Mouse (Mus musculus) liver, embryonic 13.5 days (tissue): ENCODE results near the gene Reln. TPM values are rescaled to one million over a fixed set of nuclear protein-coding genes. Genes with fewer than 3 reads are reported as not detected.

ENCODE experiments used
- ATAC-seq: fragments of 200-750 bp; cut with Nextera tagmentation; 2 replicates; pipeline ENCODE4 v1.8.0; 2017; ENCODE audit warnings: low read depth, mild to moderate bottlenecking, moderate number of reproducible peaks, moderate library complexity
- DNase-seq: peaks from one replicate; pipeline ENCODE4 v3.0.0; 2022
- H3K27ac ChIP-seq: fragments of 300-500 bp; sonication (generic); 2 replicates; pipeline ENCODE4 v1.5.1; 2015; ENCODE audit warnings: moderate library complexity, mild to moderate bottlenecking, inconsistent platforms
- H3K27me3 ChIP-seq: fragments of 300-500 bp; sonication (generic); 2 replicates; pipeline ENCODE4 v1.6.1; 2015; ENCODE audit warnings: mild to moderate bottlenecking, inconsistent platforms
- H3K36me3 ChIP-seq: fragments of 300-500 bp; sonication (generic); 2 replicates; pipeline ENCODE4 v1.6.1; 2015; ENCODE audit warnings: mild to moderate bottlenecking, inconsistent platforms
- H3K4me1 ChIP-seq: fragments of 300-500 bp; sonication (generic); replicated peaks from 2 replicates; pipeline ENCODE4 v1.6.1; 2015; ENCODE audit warnings: inconsistent platforms
- H3K4me2 ChIP-seq: fragments of 300-500 bp; sonication (generic); 2 replicates; pipeline ENCODE4 v1.6.1; 2015; ENCODE audit warnings: inconsistent platforms, mild to moderate bottlenecking, moderate library complexity
- H3K4me3 ChIP-seq: fragments of 300-500 bp; sonication (generic); replicated peaks from 2 replicates; pipeline ENCODE4 v1.5.1; 2015; ENCODE audit warnings: mild to moderate bottlenecking, inconsistent platforms
- H3K9ac ChIP-seq: fragments of 300-500 bp; sonication (generic); 2 replicates; pipeline ENCODE4 v1.6.1; 2015; ENCODE audit warnings: mild to moderate bottlenecking, inconsistent platforms
- H3K9me3 ChIP-seq: fragments of 300-500 bp; sonication (generic); replicated peaks from 2 replicates; pipeline ENCODE4 v1.6.1; 2016; ENCODE audit warnings: inconsistent platforms
- WGBS: fragments of 180-500 bp; shearing (Covaris S2); methylation state at CpG from one replicate; pipeline ENCODE4 v1.1.7; 2015; ENCODE audit not compliant: insufficient replicate concordance; 5-methylcytosine and 5-hydroxymethylcytosine counted together
- polyA plus RNA-seq: library from polyadenylated mRNA; unstranded; fragments of >200 nt; fragmentation: Nextera tagmentation; extraction: Ambion mirVana; gene quantifications from 2 replicates; pipeline ENCODE4 v1.2.1, GENCODE M21; 2015

Reln gene
- polyA plus RNA-seq, 1 experiment from 2014 or later: 22.5 TPM

GRCm38 (mm10) chr5:22116922-22117321 is 227.6 kb downstream of the Reln start:
- Histone ChIP-seq H3K27ac (no peak overlapping the region), H3K4me1 (no peaks in the 10 kb centered on the region), H3K27me3 (no peaks in the 10 kb centered on the region), H3K4me3 (no peak overlapping the region), H3K9ac (no peak overlapping the region), H3K4me2 (no peak overlapping the region), H3K36me3 (no peaks in the 10 kb centered on the region), H3K9me3 (no peaks in the 10 kb centered on the region)
- DNase-seq (no peak), ATAC-seq (no peak)
- 75% methylated on average over 9 of the region's 9 CpGs for WGBS

GRCm38 (mm10) chr5:22106811-22107485 is 237.6 kb downstream of the Reln start:
- ATAC-seq (no peak), DNase-seq (no peak)
- H3K27me3 ChIP-seq: no peaks in the 10 kb centered on the region
- H3K4me2 ChIP-seq: no peak overlapping the region
- H3K27ac ChIP-seq: no peak overlapping the region
- 69% methylated on average over 9 of the region's 9 CpGs for WGBS
- no peaks in the 10 kb centered on the region for H3K9me3 ChIP-seq
- no peak overlapping the region for H3K9ac ChIP-seq
- peaks cover 5% of the 10 kb centered on the region; the same call in 1 of the 2 replicates for H3K36me3 ChIP-seq
- no peaks in the 10 kb centered on the region for H3K4me1 ChIP-seq
- H3K4me3 ChIP-seq: no peak overlapping the region

GRCm38 (mm10) chr5:22094984-22095383 is 249.5 kb downstream of the Reln start:
- WGBS: 87% methylated on average over 5 of the region's 5 CpGs

GRCm38 (mm10) chr5:22094043-22094442 is 250.5 kb downstream of the Reln start:
- Histone ChIP-seq H3K9ac (no peak overlapping the region), H3K4me2 (no peak overlapping the region), H3K36me3 (no peaks in the 10 kb centered on the region; the same call in 1 of the 2 replicates), H3K4me3 (no peak overlapping the region), H3K27ac (no peak overlapping the region), H3K27me3 (no peaks in the 10 kb centered on the region), H3K4me1 (no peaks in the 10 kb centered on the region), H3K9me3 (no peaks in the 10 kb centered on the region)
- ATAC-seq (no peak), DNase-seq (no peak)
- 64% methylated on average over 5 of the region's 5 CpGs for WGBS

More at GRCm38 (mm10) chr5:22094984-22095383, 249.5 kb downstream of the Reln start:
- ATAC-seq (no peak), DNase-seq (no peak)
- Histone ChIP-seq H3K9me3 (no peaks in the 10 kb centered on the region), H3K4me3 (no peak overlapping the region), H3K4me1 (no peaks in the 10 kb centered on the region), H3K27ac (no peak overlapping the region), H3K9ac (no peak overlapping the region), H3K4me2 (no peak overlapping the region), H3K27me3 (no peaks in the 10 kb centered on the region), H3K36me3 (no peaks in the 10 kb centered on the region; the same call in 1 of the 2 replicates)

DNA sequence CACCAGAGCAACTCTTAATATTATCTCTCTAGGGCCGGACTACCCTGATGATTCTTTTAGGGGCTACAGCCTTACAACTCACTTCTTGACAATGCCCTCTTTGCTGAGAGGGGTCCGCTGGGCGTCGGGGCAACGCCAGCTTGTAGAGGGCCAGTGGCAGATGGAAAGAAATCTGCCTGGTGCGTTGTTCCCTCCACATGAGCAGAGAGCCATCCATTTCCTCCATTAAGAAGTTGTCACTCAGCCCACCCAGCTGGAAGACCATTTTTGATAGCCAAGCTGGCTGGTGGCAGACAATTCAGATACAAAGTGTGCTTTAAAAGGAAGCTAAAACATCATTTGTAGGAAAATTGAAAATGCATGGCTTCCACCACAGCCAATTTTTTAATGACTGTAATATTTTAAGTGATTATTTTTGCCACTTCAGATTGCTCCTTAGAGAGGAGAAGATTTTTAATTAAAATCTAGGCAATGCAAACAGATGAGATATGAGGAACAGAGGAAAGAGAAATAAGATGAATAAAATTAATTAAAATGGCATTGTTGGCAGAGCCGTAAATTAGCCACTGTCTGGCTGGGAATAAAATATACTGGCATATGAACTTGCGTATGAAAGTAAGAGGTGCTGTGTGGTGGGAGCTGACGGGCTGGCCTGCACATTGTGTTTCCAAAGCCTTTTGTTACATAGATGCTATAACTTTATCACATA is 251.2 kb downstream of the Reln start:
- ATAC-seq: no peak
- 69% methylated on average over 9 of the region's 9 CpGs for WGBS
- DNase-seq: no peak

GRCm38 (mm10) chr5:22080468-22080986 is 264.0 kb downstream of the Reln start:
- Histone ChIP-seq H3K9me3 (no peaks in the 10 kb centered on the region), H3K27me3 (no peaks in the 10 kb centered on the region), H3K36me3 (no peaks in the 10 kb centered on the region), H3K9ac (no peak overlapping the region), H3K4me1 (no peaks in the 10 kb centered on the region), H3K27ac (no peak overlapping the region), H3K4me3 (no peak overlapping the region), H3K4me2 (no peak overlapping the region)
- no peak for DNase-seq
- ATAC-seq: no peak
- WGBS: 71% methylated on average over 6 of the region's 6 CpGs

More for the DNA sequence above, 251.2 kb downstream of the Reln start:
- H3K27me3 ChIP-seq: no peaks in the 10 kb centered on the region
- no peak overlapping the region for H3K4me3 ChIP-seq
- H3K27ac ChIP-seq: no peak overlapping the region
- no peaks in the 10 kb centered on the region for H3K9me3 ChIP-seq
- no peak overlapping the region for H3K4me2 ChIP-seq
- no peaks in the 10 kb centered on the region for H3K4me1 ChIP-seq
- no peaks in the 10 kb centered on the region; the same call in 1 of the 2 replicates for H3K36me3 ChIP-seq
- no peak overlapping the region for H3K9ac ChIP-seq

- DNase-seq (no peak), ATAC-seq (no peak)
- H3K27me3 ChIP-seq: no peaks in the 10 kb centered on the region
- H3K4me2 ChIP-seq: no peak overlapping the region
- peaks cover 4% of the 10 kb centered on the region; the same call in 1 of the 2 replicates for H3K9me3 ChIP-seq
- H3K36me3 ChIP-seq: peaks cover 12% of the 10 kb centered on the region
- H3K27ac ChIP-seq: no peak overlapping the region
- H3K9ac ChIP-seq: no peak overlapping the region
- H3K4me3 ChIP-seq: no peak overlapping the region
- WGBS: 55% methylated on average over 5 of the region's 5 CpGs
- no peaks in the 10 kb centered on the region for H3K4me1 ChIP-seq
Measured at GRCm38 (mm10) chr5:22074971-22075370, 269.5 kb downstream of the Reln start.

DNA sequence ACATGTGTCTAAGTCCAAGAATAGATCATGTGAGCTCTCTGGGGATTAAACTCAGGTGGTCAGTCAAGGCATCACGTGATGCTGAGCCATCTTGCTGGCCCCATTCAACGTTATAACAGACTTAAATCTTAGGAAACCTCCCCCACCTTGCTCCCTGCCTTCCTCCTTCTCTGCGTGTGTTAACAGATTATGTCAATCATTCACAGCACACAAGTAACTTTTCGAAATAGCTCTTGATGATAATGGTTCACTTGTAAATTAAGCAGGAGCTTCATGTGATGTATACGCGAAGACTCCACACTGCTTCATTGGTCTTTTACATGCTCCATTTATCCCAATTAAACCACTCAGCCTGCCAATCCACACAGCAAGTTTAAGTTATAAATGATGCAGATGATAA is 271.9 kb downstream of the Reln start:
- Histone ChIP-seq H3K36me3 (peaks cover 12% of the 10 kb centered on the region), H3K4me1 (no peaks in the 10 kb centered on the region), H3K4me3 (no peak overlapping the region), H3K4me2 (no peak overlapping the region), H3K9me3 (peaks cover 4% of the 10 kb centered on the region; the same call in 1 of the 2 replicates), H3K27me3 (no peaks in the 10 kb centered on the region), H3K27ac (no peak overlapping the region), H3K9ac (no peak overlapping the region)
- DNase-seq (no peak), ATAC-seq (no peak)
- WGBS: 60% methylated on average over 6 of the region's 6 CpGs

DNA sequence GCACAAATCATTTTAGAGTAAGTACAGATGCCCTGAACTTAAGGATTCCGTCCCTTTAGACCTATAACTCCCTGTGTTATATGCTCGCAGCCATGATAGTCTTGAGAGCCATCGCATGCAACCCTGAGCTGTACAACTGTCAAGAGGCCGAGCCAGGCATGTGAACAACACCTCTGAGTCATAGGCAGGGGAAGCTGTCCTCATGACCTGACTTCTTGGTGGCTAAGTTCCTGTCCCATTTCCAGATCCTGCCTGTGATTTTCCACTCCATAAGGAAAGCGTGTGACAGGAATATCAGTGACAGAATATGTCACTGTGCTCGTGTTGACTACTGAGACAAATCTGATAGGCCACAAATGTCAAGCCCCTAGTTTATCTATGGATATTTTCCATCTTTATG is 285.3 kb downstream of the Reln start:
- Histone ChIP-seq H3K27ac (no peak overlapping the region), H3K36me3 (no peaks in the 10 kb centered on the region), H3K9me3 (no peaks in the 10 kb centered on the region), H3K9ac (no peak overlapping the region), H3K4me2 (no peak overlapping the region), H3K27me3 (no peaks in the 10 kb centered on the region), H3K4me1 (no peaks in the 10 kb centered on the region), H3K4me3 (no peak overlapping the region)
- ATAC-seq: no peak
- WGBS: 63% methylated on average over 6 of the region's 6 CpGs
- DNase-seq: no peak

- H3K4me1 ChIP-seq: no peaks in the 10 kb centered on the region
- ATAC-seq (no peak), DNase-seq (no peak)
- no peaks in the 10 kb centered on the region for H3K36me3 ChIP-seq
- no peaks in the 10 kb centered on the region for H3K27me3 ChIP-seq
- no peak overlapping the region for H3K4me2 ChIP-seq
- 75% methylated on average over 6 of the region's 6 CpGs for WGBS
- H3K4me3 ChIP-seq: no peak overlapping the region
- H3K9ac ChIP-seq: no peak overlapping the region
- H3K27ac ChIP-seq: no peak overlapping the region
- no peaks in the 10 kb centered on the region for H3K9me3 ChIP-seq
Measured at GRCm38 (mm10) chr5:22041825-22042224, 302.7 kb downstream of the Reln start.

DNA sequence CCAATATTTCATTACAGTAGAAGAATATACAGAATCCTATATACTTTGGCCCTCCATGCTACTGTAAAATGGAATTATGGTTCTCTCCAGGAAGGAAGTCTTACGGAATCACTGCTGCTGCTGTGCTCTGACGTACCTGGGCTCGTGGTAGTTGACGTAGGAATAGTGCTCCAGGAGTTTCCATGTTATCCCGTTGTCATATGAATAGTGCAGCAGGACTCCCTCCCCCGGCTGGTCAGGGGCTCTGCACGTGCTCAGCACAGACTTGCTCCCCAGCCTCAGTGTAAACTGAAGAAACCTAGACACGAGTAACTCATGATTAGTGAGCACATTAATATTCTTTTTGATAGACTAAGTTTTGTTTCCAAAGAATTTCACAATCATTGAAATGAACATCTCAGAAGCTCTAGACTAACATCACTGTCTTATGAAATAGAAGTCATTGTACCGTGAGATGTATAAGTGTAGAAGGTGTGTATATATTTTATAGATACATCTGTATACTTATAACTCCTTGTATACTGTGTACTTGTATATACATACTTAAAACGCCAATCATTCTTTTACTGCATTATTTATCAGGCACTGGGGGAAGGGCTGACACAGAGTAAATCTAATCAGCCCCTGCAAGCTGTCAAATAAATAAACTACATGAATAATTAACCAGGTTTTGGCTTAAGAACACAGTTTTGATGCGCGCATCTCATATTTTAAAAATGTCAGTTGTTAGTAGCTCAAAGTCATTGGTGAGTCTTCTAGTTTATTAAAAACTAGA is 304.9 kb downstream of the Reln start:
- ATAC-seq (no peak), DNase-seq (no peak)
- no peak overlapping the region for H3K27ac ChIP-seq
- H3K9me3 ChIP-seq: no peaks in the 10 kb centered on the region
- no peak overlapping the region for H3K4me3 ChIP-seq
- no peak overlapping the region for H3K4me2 ChIP-seq
- no peaks in the 10 kb centered on the region for H3K4me1 ChIP-seq
- 69% methylated on average over 12 of the region's 12 CpGs for WGBS
- no peaks in the 10 kb centered on the region for H3K27me3 ChIP-seq
- no peak overlapping the region for H3K9ac ChIP-seq
- H3K36me3 ChIP-seq: peaks cover 4% of the 10 kb centered on the region; the same call in 1 of the 2 replicates
